Mouse (Mus musculus) kidney, embryonic 15.5 days (tissue): ENCODE data around the gene Cyp2c70. TPM values are rescaled to one million over a fixed set of nuclear protein-coding genes. Genes with fewer than 3 reads are reported as not detected.
"Not testable (repeated sequence)": the region's sequence is repeated elsewhere in the genome, so short reads cannot be mapped to it uniquely, and the experiment has no call there.

Experiments
- ATAC-seq: fragments of 200-750 bp; cut with Nextera tagmentation; replicated peaks from 2 replicates; pipeline ENCODE4 v1.8.0; 2017; ENCODE audit warnings: moderate TSS enrichment; ENCODE audit not compliant: low FRiP score
- H3K27ac ChIP-seq: fragments of 300-500 bp; sonication (generic); 2 replicates; pipeline ENCODE4 v1.5.1; 2015; ENCODE audit warnings: mild to moderate bottlenecking, inconsistent platforms
- H3K27me3 ChIP-seq: fragments of 300-500 bp; sonication (generic); 2 replicates; pipeline ENCODE4 v1.6.1; 2015; ENCODE audit warnings: inconsistent platforms
- H3K36me3 ChIP-seq: fragments of 300-500 bp; sonication (generic); 2 replicates; pipeline ENCODE4 v1.6.1; 2015; ENCODE audit warnings: inconsistent platforms
- H3K4me1 ChIP-seq: fragments of 300-500 bp; sonication (generic); 2 replicates; pipeline ENCODE4 v1.6.1; 2015; ENCODE audit warnings: inconsistent platforms
- H3K4me2 ChIP-seq: fragments of 300-500 bp; sonication (generic); 2 replicates; pipeline ENCODE4 v1.6.1; 2015; ENCODE audit warnings: moderate library complexity, mild to moderate bottlenecking, inconsistent platforms
- H3K4me3 ChIP-seq: fragments of 300-500 bp; sonication (generic); replicated peaks from 2 replicates; pipeline ENCODE4 v1.5.1; 2015; ENCODE audit warnings: mild to moderate bottlenecking, inconsistent platforms
- H3K9ac ChIP-seq: fragments of 300-500 bp; sonication (generic); 2 replicates; pipeline ENCODE4 v1.6.1; 2015; ENCODE audit warnings: mild to moderate bottlenecking, inconsistent platforms
- H3K9me3 ChIP-seq: fragments of 300-500 bp; sonication (generic); replicated peaks from 2 replicates; pipeline ENCODE4 v1.6.1; 2016; ENCODE audit warnings: inconsistent platforms
- WGBS: fragments of 180-500 bp; shearing (Covaris S2); methylation state at CpG from one replicate; pipeline ENCODE4 v1.1.7; 2015; ENCODE audit warnings: mixed read lengths; 5-methylcytosine and 5-hydroxymethylcytosine counted together
- polyA plus RNA-seq: library from polyadenylated mRNA; unstranded; fragments of >200 nt; fragmentation: Nextera tagmentation; extraction: Ambion mirVana; gene quantifications from 2 replicates; pipeline ENCODE4 v1.2.1, GENCODE M21; 2015

Cyp2c70 gene
- 0.35 TPM in 1 of 2 replicates, not detected in the other for polyA plus RNA-seq

DNA sequence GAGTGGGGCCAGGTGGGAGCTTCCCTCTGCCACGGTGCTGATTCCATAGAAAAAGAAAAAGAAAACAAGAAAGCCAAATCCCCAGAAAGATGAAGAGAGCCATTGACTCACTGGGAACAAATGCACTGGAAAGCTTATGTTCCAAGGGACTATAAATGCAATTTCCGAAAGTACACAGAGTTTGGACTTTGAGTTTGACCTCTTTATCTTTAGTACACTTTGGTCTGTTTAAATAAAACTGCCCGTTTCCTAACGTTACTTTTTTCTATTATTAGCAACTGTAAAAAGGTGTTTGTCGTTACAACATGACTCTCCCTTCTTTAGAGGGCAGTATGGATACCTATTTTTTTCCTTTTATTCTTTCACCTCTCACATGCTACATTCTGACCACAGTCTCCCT is at the start of gene Cyp2c70:
Gene Cyp2c70, minus strand, starts transcription at position 174 of the 400 bp plus-strand sequence.
- Histone ChIP-seq H3K9me3 (no peaks in the 10 kb centered on the region), H3K27ac (no peak within 1 kb of the TSS), H3K36me3 (no peaks in the 10 kb centered on the region), H3K27me3 (no peaks in the 10 kb centered on the region), H3K4me2 (no peak within 1 kb of the TSS), H3K4me3 (no peak within 1 kb of the TSS), H3K4me1 (no peaks in the 10 kb centered on the region), H3K9ac (no peak within 1 kb of the TSS)
- no peak for ATAC-seq
- WGBS: 76% methylated on average over 5 of the region's 5 CpGs

DNA sequence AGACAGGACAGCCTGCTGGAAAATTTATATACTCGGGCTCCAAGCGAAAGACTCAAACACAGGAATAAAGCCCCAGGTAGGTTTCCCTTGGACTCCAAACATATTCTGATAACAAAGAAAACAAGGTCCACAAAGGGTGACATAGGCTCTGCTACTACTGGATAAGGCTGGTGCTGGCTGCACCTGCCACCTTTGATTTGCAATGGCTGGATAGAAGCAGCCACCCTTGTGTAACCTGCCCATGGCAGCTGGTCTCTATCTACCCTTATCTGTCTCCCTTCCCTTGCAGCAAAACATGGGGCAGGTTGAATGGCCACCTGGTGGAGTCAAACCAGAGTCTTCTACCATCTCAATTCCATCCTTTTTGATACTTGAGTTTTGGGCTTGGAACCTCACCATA is 45.4 kb upstream of the Cyp2c70 start:
- H3K27me3 ChIP-seq: no peaks in the 10 kb centered on the region
- no peaks in the 10 kb centered on the region for H3K9me3 ChIP-seq
- 76% methylated on average over 2 of the region's 2 CpGs for WGBS
- no peaks in the 10 kb centered on the region for H3K36me3 ChIP-seq
- H3K4me1 ChIP-seq: no peaks in the 10 kb centered on the region
- no peak overlapping the region for H3K4me2 ChIP-seq
- H3K9ac ChIP-seq: no peak overlapping the region
- no peak for ATAC-seq
- no peak overlapping the region for H3K27ac ChIP-seq
- H3K4me3 ChIP-seq: no peak overlapping the region

DNA sequence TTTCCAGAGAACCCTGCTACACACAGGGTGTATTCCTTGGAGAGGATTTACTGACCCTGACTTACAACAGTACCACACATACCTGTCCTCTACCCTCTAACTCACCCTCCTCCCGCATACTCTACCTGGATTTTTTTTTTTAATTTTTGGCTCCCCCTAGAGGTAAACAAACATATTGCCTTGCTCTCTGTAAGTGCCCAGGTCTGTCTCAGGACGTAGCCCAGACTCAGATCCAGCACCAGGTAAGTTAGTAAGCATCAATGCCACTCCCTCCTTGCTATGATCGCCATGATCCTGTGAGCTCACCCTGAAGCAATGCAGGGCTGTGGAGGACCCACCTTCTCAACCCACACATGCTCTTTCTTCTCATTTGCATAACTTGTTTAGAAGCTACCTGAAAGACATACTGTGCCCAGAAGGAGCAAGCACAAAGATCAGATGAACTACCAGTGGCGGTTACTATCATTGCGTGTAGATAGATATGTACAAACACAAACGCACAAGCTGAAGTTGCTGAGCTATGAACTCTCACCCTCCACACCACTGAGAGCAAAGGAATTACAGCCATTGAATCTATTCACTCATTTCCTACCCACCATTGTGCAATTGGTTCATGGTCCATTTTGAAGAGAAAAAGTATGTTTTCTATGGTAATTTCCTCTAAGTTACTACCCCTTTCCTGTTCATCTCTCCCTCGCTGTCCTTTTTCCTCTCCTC is 44.9 kb upstream of the Cyp2c70 start:
- no peak overlapping the region for H3K9ac ChIP-seq
- no peak overlapping the region for H3K27ac ChIP-seq
- no peak for ATAC-seq
- H3K4me3 ChIP-seq: no peak overlapping the region
- no peaks in the 10 kb centered on the region for H3K27me3 ChIP-seq
- H3K9me3 ChIP-seq: no peaks in the 10 kb centered on the region
- no peak overlapping the region for H3K4me2 ChIP-seq
- 70% methylated on average over 7 of the region's 7 CpGs for WGBS
- no peaks in the 10 kb centered on the region for H3K4me1 ChIP-seq
- no peaks in the 10 kb centered on the region for H3K36me3 ChIP-seq

DNA sequence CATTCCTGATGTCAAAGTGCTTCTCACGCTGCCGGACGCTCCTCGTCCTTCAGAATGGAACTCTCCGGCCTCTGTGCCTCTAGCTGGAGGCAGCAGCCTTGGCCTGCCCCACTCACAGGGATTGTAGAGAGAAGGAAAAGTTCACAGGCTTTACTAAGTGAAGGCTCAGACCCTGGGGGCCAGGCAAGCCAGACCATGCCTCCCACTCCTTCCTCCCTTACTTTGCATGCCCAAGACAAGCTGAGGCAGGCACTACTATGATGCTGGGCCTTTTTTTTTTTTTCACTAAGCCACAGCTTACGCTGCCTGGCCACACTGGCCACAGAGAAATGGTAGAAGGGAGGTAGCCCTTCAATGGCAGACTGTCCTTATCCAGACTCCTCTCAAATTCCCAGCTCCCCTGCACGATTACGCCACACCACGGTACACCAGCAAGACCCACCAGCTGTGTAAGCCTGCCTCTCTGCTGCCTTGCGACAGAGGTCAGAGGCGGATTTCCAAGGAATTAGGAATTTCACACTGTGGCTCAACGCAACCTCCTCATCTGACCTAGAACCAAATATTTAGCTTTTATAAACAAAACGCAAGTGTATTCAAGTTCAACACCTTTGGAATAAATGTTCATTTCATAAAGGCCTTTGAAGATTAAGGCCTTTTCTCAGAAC is 44.1 kb upstream of the Cyp2c70 start:
- 79% methylated on average over 13 of the region's 13 CpGs for WGBS
- Histone ChIP-seq H3K4me1 (no peaks in the 10 kb centered on the region), H3K36me3 (no peaks in the 10 kb centered on the region), H3K4me3 (no peak overlapping the region), H3K9ac (no peak overlapping the region), H3K4me2 (no peak overlapping the region), H3K27me3 (no peaks in the 10 kb centered on the region), H3K27ac (no peak overlapping the region), H3K9me3 (no peaks in the 10 kb centered on the region)
- ATAC-seq: no peak

DNA sequence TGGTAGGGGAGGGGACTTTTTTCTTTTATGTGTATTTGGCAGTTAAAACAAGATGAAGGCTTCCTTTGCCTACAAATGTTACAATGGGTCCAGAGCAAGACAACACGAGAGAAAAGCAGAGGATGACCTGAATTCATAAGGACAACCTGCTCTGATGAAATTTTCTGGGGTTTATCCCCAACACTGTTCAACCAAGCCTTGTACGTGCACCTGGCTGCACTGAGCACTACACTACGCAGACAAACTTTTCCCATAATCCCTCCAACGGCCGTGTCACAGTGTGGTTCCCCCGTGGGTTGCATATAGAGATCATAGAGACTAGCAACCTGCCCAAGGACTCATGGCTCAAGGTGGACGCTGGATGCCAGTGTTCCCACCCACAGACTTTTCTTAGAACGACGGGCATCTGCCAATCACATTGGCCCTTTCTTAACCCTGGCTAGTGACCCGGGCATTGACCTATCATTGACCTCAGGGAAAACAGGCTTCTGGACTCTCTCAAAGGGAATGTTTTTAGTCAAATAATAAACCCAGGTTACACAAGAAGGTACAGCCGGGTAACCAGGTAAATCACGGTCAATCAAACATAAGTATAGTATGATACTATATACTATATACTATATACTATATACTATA is 39.5 kb upstream of the Cyp2c70 start:
- WGBS: 89% methylated on average over 12 of the region's 12 CpGs
- Histone ChIP-seq H3K27ac (no peak overlapping the region), H3K9ac (no peak overlapping the region), H3K9me3 (no peaks in the 10 kb centered on the region), H3K27me3 (no peaks in the 10 kb centered on the region), H3K36me3 (no peaks in the 10 kb centered on the region), H3K4me3 (no peak overlapping the region), H3K4me2 (no peak overlapping the region), H3K4me1 (no peaks in the 10 kb centered on the region)
- no peak for ATAC-seq

DNA sequence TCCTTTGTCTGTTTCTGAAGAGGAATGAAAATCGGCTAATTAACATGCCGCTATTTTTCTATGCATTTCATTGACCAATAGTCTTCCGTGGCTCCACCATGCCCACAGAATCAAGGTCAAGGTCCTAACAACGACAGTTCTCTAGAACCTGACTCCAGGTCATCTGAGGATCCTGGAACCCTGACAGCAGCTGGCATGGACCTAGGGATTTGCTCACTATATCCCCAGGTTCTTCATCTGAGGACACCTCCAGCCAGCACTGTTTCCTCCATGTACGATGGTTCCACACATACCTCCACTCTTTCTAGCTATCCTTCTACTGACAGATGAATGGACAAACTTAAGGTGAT is 38.6 kb upstream of the Cyp2c70 start:
- Histone ChIP-seq H3K4me3 (no peak overlapping the region), H3K36me3 (no peaks in the 10 kb centered on the region), H3K27me3 (no peaks in the 10 kb centered on the region), H3K4me2 (no peak overlapping the region), H3K9ac (no peak overlapping the region), H3K27ac (no peak overlapping the region), H3K4me1 (no peaks in the 10 kb centered on the region), H3K9me3 (no peaks in the 10 kb centered on the region)
- WGBS: 68% methylated on average over 5 of the region's 5 CpGs
- no peak for ATAC-seq

DNA sequence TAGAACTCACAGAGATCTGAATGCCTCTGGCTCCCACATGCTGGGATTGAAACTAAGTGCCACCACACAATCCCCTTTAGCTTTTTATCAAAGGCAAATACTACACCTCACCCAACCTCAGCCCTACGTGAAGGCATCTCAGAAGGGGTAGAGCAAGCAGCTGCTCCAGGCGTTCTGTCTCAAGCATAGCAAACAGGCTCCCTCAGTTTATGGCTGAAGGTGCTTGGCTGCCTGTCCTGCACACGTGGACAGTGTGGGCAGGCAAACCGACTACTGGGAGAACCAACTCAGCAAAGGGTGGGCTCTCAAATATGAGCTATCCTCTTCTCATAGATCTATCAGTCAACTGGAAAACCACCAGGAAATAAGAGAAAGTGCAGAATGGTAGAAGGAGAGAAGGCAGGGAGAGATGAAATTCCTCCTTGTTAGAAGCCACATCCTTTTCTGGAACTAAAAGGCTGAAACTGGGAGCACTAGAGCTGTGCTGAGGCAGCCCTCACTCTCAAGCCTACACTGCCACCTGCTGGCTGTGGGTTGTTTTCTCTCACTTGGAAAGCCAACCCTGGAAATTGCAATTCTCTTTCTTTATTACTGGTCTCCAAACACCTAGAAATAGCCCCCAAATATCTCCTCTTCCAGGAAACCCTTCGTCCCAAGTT is 38.1 kb upstream of the Cyp2c70 start:
- ATAC-seq: 0 out of 2 replicates have a peak, but pooled peaks have one; percentile 52
- Histone ChIP-seq H3K4me3 (no peak overlapping the region), H3K4me2 (no peak overlapping the region), H3K9ac (no peak overlapping the region), H3K4me1 (no peaks in the 10 kb centered on the region), H3K27me3 (no peaks in the 10 kb centered on the region), H3K36me3 (no peaks in the 10 kb centered on the region), H3K27ac (no peak overlapping the region), H3K9me3 (no peaks in the 10 kb centered on the region)
- 69% methylated on average over 5 of the region's 5 CpGs for WGBS

DNA sequence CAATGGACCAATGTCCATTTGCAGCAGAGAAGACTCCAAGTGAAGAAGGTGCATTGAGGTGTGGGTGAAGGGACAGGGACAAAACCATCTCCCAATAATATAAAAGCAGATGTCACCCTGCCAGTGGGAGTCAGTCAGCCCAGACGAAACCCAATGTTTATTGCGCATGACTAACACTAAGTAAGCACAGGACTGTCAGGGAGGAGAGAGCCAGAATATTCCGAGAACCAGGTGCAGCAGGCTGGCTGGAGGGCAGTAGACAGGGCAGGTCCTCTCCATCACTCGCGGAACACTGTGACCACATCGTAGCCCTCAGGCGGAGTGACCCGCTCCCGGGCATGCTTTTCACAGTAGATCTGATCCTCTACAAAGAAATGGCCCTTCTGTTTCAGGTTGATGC is 35.2 kb upstream of the Cyp2c70 start:
- H3K36me3 ChIP-seq, H3K27ac ChIP-seq, H3K9me3 ChIP-seq, H3K4me2 ChIP-seq, ATAC-seq, H3K9ac ChIP-seq, H3K27me3 ChIP-seq, H3K4me3 ChIP-seq, H3K4me1 ChIP-seq: not testable (repeated sequence)
- 77% methylated on average over 9 of the region's 9 CpGs for WGBS

DNA sequence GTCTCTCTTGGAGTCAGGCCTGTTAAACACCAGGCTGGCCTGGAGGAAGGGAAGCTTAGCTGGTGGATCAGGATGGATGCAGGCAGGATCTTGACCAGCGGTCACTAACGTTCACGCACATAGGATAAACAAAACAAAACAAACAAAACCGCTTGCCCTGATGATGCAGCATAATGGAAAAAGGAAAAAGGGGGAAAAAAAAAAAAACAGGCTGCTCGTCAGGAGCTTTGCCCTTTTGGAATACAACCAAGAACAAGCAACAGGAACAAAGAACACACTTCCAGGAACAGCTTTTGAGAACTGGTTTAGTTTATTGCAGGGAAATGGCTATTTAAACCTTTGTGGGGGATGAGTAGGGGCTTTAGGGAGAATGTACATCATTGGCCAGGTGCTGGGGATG is 33.7 kb upstream of the Cyp2c70 start:
- no peak overlapping the region for H3K9ac ChIP-seq
- H3K36me3 ChIP-seq: no peaks in the 10 kb centered on the region
- H3K27me3 ChIP-seq: no peaks in the 10 kb centered on the region
- H3K4me2 ChIP-seq: no peak overlapping the region
- no peaks in the 10 kb centered on the region for H3K4me1 ChIP-seq
- no peak for ATAC-seq
- no peaks in the 10 kb centered on the region for H3K9me3 ChIP-seq
- WGBS: 76% methylated on average over 5 of the region's 5 CpGs
- no peak overlapping the region for H3K27ac ChIP-seq
- H3K4me3 ChIP-seq: no peak overlapping the region

DNA sequence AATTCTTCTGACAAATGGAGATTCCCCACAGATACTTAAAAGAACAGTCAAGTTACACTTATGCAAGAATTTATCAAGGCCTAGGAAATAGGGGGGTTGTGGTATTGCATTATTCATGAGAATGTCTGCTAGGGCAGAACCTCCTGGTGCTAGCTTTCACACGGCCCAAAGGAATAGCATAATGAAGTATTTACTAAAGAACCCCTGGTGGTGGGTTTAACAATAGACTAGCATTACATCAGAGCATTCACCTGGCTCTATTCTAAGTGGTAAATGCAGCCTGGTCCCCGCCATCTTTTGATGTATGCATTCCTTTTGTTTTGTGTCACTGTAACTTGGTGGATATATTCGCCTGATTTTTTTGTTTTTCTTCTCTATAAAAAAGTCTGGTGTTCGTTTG is 15.8 kb upstream of the Cyp2c70 start:
- not testable (repeated sequence) for H3K27ac ChIP-seq, H3K4me2 ChIP-seq, H3K9ac ChIP-seq, H3K36me3 ChIP-seq, H3K9me3 ChIP-seq, H3K4me1 ChIP-seq, H3K4me3 ChIP-seq, ATAC-seq, H3K27me3 ChIP-seq
- 74% methylated on average over 4 of the region's 4 CpGs for WGBS

DNA sequence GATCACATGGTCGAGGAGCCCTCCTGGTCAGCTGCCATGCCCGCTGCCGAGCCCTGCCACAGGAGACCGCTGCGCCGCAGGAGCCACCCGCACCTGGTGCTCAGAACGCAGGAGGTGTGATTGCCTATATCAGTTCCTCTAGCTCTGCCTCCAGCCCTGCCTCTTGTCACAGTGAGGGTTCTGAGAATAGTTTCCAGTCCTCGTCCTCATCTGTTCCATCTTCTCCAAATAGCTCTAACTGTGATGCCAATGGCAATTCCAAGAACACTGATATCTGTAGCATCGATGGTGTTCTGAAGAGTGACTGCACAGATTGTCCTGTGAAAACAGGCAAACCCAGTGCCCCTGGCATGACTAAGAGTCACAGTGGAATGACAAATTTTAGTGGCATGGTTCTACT is 3.5 kb upstream of the Cyp2c70 start:
- no peaks in the 10 kb centered on the region for H3K4me1 ChIP-seq
- H3K27ac ChIP-seq: no peak overlapping the region
- no peak overlapping the region for H3K4me2 ChIP-seq
- no peaks in the 10 kb centered on the region for H3K36me3 ChIP-seq
- H3K27me3 ChIP-seq: no peaks in the 10 kb centered on the region
- H3K4me3 ChIP-seq: no peak overlapping the region
- ATAC-seq: no peak
- H3K9me3 ChIP-seq: no peaks in the 10 kb centered on the region
- 92% methylated on average over 10 of the region's 10 CpGs for WGBS
- H3K9ac ChIP-seq: no peak overlapping the region

DNA sequence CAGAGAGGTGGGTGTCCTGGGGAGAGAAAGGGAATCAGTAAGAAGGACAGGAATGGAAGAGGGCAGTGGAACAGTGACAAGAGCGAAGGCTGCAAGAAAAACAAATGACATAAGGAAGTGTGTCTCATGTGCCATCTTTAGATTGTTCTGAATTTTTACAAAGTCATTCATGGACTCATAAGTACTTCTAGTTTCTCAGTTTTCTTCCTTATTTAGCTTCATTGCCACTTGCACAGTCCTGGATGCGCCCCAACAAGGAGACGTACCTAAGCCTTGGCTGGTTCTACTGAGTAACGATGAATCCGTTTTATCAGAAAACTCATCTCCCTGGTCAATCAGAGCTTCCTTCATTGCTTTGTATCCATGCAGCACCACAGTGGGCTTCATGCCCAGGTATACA is 3.5 kb downstream of the Cyp2c70 start:
- 95% methylated on average over 5 of the region's 5 CpGs for WGBS
- Histone ChIP-seq H3K27me3 (no peaks in the 10 kb centered on the region), H3K4me2 (no peak overlapping the region), H3K9ac (no peak overlapping the region), H3K4me3 (no peak overlapping the region), H3K27ac (no peak overlapping the region), H3K9me3 (no peaks in the 10 kb centered on the region), H3K36me3 (no peaks in the 10 kb centered on the region), H3K4me1 (no peaks in the 10 kb centered on the region)
- ATAC-seq: no peak
